Mouse (Mus musculus): ENCODE measurements at regions not wholly inside any gene's neighbourhood (a gene's known extent, or its start where the extent isn't known, plus 50 kb on each side); places are given as distances from the start of the nearest gene placed in this dataset.

DNA sequence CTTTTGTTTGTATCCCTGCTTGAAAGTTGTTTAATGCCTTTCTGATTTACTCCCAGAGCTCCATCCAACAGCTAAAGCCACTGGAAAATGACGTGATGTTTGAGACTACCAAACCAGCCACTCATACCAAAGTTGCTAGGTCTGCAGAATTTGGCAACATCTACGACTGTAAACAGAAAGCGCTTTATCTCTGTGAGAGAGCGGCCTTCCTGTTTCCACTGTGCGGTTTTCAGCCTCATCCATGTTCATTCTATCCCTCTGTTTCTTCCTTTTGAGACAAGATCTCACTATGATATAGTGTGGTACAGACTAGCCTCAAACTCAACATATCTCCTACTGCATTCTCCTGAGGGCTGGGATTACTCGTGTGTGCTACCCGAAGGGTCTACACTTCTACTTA is 100.0 kb downstream of the Tmem30b start:
- DNase-seq: no peak

GRCm38 (mm10) chr12:73445562-73445961 is 100.6 kb downstream of the Tmem30b start:
- no peak for DNase-seq

DNA sequence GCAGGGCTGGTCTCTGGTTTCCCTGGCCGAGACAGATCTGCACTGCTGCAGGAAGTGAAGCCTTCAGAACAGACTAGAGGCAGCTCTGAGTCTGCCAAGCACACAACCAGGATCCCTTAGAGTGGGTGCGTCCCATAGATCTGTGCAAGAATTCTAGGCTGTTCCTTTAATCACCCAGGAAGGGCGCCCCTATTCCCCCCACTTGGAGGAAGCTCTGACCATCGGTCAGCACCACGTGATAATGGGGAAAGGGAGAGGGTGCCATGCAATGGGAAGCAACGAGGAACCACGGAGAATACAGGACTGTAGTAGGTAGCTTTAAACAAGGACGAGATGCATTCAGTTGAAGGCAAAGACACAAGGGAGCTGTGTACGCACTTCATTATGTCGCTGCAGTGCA is 101.1 kb downstream of the Tmem30b start:
- no peak for DNase-seq

- no peak for DNase-seq
Measured at GRCm38 (mm10) chr12:73441326-73441725, 104.9 kb downstream of the Tmem30b start.

GRCm38 (mm10) chr12:73434684-73435083 is 111.5 kb downstream of the Tmem30b start:
- DNase-seq: no peak

DNA sequence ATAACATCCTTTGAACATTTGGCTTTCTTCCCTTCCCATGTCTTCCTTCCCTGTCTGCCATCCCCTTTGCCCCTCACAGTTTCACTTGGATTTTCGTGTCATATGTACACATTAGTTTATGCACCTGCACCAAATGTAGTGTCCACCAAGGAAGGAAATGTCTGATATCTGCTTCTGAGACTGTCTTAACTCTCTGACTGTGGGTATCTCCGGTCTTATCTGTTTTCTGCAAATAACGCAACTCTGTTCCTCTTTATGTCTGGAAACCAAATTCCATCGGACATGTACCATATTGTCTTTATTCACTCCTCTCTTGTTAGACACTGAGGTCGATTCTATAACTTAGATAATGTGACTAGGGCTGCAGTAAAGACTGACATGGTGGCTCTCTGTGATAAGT is 113.6 kb downstream of the Tmem30b start:
- DNase-seq: no peak

GRCm38 (mm10) chr12:73428171-73428570 is 118.0 kb downstream of the Tmem30b start:
- no peak for DNase-seq

DNA sequence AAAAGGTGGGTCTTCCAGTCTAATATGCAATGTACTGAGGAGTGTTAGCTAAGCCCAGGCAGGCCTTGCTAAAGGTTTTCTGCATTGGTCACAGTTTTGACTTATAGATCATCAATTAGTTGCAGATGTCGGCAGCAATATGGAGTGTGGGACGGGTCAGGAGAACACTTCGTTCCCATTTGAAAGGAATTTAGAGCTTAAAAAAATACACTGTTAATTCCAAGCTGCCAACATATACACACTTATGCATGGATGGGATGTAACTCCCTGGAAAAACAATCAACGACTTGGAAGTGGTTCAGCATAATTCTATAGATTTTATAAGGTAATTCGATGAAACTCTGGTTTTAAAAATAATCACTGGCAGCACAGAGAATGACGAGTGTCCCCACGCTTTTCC is 121.4 kb downstream of the Tmem30b start:
- DNase-seq: no peak

GRCm38 (mm10) chr12:73417101-73417500 is 129.1 kb downstream of the Tmem30b start:
- DNase-seq: no peak

- peak; percentile 74 to 75 for DNase-seq
Measured at GRCm38 (mm10) chr12:73416367-73416897, 129.8 kb downstream of the Tmem30b start.

- no peak for DNase-seq
Measured at GRCm38 (mm10) chr12:73415856-73416366, 129.3 kb downstream of the Slc38a6 start.

DNA sequence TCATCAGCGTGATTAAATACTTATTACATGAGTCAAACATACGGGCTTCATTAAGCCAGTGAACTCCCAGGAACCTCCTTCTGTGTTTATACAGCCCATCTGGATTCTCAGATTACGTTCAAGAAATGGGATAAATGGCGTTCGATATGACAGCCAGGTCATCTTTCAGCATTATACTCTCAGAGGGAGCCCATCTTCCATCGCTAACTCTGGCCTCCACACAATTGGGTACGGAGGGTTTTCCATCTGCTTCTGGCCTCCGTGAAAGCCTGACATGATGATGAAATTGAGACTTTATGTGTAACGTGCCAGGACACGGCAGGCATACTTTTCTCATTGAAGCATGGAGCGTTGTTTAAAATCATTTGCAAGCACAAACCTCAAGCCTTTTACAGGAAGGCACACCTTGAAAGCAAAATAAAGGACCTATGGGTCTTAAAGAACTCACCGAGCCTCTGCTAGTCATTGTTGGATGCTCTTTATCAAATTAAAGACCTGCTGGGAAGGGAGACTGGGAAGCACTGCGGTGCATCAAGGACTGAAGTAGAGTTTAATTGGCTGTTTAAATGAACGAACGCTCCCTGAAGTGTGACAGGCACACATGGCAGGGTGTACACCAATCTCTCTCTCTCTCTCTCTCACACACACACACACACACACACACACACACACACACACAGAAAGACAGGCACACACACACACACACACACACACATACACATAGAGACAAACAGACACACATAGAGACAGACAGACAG is 127.0 kb downstream of the Slc38a6 start:
- DNase-seq: no peak

DNA sequence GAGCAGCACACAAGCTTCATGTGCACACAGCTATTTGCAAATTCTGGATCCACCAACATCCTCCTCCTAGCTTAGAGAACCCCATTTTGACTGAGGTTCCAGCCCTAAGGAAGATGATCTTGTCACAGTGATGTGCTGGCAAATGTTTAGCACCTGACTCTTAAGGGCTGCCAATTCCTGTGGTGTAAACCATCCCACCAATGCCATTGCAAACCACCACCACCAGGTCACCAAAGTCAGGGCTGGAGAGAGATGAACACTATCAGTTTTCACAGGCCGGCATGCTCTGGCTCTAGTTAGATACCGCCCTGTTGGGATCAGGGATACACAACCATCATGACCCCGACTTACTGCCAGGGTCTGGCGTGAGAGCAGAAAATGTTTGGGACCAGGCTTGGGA is 125.9 kb downstream of the Slc38a6 start:
- no peak for DNase-seq

DNA sequence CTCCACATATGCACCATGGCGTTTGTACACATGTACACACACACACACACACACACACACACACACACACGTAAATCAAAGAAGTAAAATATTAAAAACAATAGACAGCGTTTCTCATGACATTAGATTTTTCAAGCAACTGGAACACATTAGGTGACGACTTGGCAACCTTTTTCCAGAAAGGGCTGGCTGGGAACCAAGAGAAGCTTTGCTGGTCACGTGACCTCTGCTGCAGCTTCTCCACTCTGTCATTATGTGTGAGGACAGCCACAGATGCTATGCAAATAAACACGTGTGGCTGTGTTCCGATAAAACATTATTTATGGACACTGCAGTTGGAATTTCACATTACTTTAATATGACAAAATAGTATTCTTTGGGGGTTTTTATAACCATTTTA is 124.3 kb downstream of the Slc38a6 start:
- peak; percentile 10 to 32 for DNase-seq

GRCm38 (mm10) chr12:73409481-73410085 is 123.0 kb downstream of the Slc38a6 start:
- DNase-seq: peak; percentile 59 to 61

DNA sequence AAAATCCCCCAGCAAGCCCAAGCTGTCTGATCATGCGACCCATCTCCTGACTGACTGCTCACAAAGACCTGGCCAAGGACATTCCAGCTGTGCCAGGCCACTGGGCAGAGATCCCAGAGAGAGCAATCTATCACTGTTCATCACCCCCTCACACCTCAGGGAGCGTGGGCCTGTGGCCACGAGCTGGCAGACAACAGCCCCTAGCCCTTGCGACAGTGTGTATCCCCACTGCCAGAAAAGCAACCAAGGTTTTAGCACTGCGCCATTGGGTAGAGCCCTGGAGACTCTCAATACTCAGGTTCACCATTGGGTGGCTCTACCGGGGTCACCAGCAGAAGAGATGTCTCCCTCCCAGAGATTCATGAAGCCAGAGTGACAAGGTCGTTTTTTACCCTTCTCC is 122.0 kb downstream of the Slc38a6 start:
- DNase-seq: peak; percentile 89 to 91

GRCm38 (mm10) chr12:73408165-73408564 is 121.6 kb downstream of the Slc38a6 start:
- no peak for DNase-seq

DNA sequence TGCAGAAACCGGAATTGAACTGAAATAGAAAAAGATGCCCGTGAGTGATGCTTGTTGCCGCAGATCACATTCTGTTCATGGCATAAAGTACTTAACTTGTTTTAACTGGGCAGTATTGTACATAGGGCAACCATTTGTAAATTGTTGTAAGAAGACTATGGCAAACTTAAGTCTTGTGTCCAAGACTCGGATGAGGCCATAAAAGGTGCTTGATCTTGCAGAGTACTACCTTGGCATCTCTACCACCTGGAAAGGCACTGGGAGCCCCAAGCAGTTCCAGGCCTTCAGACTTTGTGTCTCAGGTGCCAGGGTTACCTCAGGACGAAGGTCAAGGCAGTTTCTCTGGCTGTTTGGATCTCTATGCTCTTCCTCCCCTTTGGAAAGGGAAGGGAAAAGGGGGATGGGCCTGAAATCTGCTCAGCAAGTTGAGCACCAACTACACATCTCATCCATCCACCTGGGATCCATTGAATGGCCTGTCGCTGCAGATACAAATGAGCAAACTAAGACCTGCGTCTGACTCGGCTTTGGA is 120.0 kb downstream of the Slc38a6 start:
- DNase-seq: no peak

DNA sequence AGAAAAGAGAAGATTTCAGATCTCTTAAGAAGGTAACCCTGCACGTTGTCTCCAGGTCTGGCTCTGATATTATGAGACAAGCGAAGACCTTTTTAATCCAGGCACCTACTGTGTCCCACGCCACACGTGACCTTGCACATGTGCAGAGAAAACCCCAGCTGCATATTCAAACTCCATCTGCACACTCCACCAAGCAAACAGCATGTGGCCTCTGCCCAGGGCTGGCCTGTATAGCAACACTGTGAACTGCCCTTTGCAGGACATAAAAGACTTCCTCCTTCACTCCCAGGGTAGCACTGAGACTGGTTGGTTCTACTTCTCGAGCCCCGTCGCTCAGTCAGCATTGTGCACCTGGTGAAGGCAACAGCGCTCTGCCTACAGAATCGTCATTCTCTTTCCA is 119.0 kb downstream of the Slc38a6 start:
- no peak for DNase-seq

DNA sequence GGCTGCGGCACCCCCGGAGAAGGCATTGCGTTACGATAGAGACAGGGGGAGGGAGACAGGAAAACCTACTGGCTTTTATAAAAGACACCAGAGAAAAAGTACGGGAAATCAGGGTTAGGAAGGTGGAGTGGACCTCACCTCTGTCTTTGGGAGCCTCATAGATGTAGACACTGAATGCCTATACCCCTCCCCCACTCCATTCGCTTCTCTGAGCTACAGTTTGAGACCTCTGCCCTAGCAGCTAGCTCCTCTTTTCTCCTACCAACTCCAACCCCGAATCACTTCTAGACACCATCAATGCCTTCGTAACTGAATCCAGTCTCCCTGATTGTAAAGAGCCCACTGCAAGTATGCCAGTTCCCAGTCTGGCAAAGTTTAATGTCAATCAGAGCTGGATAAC is 118.5 kb downstream of the Slc38a6 start:
- DNase-seq: no peak

DNA sequence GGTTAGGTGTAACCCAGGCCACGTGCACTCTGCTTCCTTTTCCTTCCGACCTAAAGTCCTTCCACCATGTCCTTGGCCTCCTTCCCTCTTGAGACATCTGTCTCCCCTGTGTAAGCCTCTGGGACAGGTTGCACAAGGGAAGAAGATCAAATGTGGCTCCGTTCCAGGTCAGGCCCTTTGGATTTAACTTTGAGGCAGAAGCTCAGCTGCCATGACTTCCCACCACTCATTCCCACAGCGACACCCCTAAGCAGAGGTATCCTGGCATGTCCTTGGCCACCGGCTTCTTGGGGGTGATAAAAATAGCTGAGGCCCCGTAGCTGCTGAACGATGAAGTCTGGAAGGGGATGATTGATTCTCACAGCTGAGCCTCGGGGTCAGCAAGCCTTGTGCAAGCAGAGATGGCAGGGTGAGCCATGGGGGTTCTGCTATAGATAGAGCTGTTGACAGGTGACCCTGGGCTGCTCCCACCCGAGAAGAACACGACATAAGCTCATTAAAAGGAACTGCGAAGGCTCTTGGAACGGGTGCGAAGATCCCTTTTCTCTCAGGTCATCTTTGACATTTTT is 117.4 kb downstream of the Slc38a6 start:
- DNase-seq: peak in 1 of 2 experiments; percentile 27
